Mouse (Mus musculus): ENCODE results near the gene Acvrl1.

Acvrl1 gene

GRCm38 (mm10) chr15:101142672-101143071 is 14.3 kb downstream of the Acvrl1 start:
- in situ Hi-C loops (cut with MboI) = no loop called here

GRCm38 (mm10) chr15:101143494-101143893 is 15.2 kb downstream of the Acvrl1 start:
- in situ Hi-C loops (cut with MboI) = no loop called here

DNA sequence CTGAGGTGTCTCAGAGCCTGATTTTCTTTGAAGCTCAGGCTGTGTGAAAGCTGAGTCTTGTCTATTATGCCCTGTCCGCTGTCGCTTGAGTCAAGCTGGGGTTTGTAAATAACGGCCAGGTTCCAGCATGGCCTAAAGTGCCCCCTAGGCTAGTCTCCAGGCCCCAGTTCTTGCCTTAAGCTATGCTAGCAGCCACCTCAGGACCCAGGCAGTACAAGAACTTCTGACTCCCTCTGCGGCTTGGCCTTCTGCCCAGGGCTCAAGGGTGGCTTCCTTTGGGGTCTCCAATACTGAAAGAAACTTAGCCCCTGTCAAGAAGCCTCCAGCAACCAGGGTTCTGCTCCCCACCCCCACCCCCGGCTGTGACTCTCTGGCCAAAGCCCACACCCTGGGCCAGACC is 15.9 kb downstream of the Acvrl1 start:
- in situ Hi-C loops (cut with MboI) = no loop called here

DNA sequence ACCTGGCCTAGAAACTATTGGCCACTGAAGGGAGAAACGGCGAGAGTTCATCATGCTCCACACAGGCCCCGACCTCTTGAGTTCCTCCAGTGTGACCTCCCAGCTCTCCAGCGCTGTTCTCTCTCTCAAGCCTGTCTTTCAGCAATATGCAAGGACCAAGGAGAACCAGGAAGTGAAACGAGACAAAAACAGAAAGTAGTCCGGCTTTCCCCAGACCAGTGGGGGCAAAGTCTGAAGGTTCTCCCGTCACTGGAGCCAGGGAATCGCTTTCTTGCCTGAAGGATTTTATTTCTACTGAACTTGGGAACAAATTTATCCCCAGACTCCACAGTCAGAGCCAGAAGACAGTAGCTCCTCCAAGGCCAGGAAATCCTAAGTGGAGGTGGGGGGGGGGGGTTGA is 16.5 kb downstream of the Acvrl1 start:
- in situ Hi-C loops (cut with MboI) = no loop called here

DNA sequence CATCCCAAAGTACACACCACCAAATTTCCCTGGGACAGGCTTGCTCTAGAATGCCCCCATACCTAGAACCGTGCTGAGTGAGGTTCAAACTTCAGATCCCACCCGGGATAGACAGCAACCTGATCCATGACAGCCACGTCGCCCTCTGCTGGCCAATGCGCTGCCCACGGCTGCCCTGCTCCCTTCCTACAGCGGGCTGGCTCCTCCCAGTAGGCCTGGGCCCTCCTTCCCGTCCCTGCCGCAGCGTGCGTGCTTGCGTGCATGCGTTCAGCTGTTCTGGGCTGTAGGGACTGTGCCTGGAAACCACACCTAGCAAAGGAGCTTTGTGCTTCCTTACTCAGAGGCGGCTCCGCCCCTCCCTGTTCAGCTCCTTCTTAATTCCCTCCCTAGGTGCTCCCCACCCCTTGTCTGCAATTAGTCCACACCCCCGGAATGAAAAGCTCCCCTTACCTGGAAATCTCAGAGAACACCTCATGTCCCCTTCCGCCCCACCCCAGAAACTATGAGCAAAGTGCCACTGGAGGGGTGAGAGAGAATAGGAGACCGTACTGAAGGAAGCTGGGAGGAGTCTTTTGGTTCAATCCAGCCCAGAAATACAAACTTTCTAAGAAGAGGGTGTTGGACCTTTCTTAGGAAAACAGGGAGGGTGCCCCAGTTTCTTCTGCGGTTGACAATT is 17.2 kb downstream of the Acvrl1 start:
- in situ Hi-C loops (cut with MboI) = no loop called here

DNA sequence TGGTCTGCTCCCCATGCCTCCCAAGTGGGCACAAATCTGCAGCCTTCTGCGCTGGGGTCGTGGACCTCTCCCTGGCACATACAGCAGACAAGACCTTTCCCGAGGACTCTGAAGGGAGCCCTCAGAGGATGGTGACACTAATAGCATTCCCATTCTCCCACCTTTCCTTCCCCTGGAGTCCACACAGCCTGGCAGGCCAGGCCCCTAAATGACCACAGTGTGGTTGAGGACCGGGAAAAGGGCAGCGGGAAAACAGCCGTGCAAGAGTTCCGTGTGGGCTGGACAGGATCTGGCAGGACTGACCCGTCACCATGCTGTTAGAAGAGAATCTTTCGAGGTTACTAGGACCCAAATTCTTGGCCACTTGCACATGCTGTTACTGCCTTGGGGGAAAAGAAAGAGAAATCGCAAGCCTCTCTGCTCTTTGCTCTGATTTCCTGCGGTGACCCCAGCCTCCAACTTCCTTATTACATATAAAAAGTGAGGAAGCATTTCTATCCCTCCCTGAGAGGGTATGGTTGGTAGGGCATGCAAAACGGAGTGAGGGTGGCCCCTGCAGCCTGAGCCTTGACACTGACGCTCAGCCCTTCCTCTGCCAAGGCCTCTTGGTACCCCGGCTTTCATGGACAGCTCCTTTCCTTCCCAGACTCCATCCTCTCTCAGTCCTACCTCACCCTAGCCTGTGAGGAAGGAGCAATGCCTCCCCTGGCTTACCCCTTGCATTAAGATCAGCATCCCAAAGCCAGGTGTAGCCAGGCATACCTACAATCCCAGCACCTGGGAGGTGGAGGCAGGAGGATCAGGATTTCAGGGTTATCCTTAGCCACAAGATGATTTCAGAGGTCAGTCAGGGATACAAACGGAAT is 18.0 kb downstream of the Acvrl1 start:
- in situ Hi-C loops (cut with MboI) = no loop called here

- in situ Hi-C loops (cut with MboI) = no loop called here
These were observed 19.0 kb downstream of the Acvrl1 start for GRCm38 (mm10) chr15:101147115-101147909.

DNA sequence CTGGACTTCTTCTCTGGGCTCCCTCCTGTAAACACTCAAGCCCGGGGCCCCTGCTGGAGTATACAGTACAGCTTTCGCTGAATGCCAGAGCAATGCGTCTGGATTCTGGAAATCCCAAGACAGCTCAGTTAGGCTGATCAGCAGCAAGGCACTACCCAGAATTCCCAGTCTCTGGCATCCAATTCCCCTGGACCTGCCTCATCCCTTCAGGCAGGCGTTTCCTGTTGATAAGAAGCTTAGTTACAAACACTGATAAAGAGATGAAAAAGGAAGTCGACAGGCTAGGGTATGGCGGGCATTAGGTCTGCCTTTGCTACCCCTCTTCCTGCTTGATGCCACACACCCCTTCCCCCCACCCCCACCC is 19.6 kb downstream of the Acvrl1 start:
- in situ Hi-C loops (cut with MboI) = no loop called here

- in situ Hi-C loops (cut with MboI) = no loop called here
These were observed 20.3 kb downstream of the Acvrl1 start for GRCm38 (mm10) chr15:101148604-101149003.

GRCm38 (mm10) chr15:101151409-101152261 is 23.3 kb downstream of the Acvrl1 start:
- in situ Hi-C loops (cut with MboI) = no loop called here

GRCm38 (mm10) chr15:101154700-101155616 is 26.6 kb downstream of the Acvrl1 start:
- in situ Hi-C loops (cut with MboI) = no loop called here

DNA sequence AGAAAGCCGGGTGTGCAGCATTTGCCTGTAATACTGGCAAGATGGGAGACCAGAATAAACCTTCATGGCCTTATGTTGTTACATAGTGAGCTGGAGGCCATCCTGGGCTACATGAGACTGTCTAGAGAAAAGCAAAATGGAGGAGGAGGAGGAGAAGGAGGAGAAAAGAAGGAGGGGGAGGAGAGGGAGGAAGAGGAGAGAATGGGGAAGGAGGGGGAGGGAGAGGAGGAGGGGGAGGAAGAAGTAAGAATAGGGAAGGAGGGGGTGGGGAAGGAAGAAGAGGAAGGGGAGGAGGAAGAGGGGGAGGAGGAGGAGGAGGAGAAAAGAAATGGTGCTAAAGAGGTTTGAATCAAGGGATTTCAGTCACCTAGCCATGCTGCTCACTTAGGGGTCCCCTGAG is 31.8 kb downstream of the Acvrl1 start:
- in situ Hi-C loops (cut with MboI) = no loop called here

DNA sequence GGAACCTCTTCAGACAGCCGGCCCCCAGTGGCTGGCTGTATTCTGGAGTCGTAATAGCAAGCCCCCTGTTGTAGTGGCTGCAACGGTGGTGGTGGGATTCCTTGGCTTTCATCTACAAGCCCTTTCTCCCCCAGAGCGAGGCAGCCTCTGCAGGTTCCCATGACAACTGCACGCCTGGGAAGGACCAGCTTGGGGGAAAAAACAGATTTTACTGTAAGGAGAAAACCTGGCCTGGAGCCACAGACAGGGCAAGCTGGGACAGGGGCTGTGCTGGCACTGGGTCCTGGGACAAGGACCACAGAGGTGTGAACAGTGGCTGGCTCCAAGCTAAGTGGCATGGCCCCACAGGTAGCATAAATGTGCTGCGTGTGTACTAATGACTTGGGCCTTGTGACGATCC is 32.3 kb downstream of the Acvrl1 start:
- in situ Hi-C loops (cut with MboI) = no loop called here

DNA sequence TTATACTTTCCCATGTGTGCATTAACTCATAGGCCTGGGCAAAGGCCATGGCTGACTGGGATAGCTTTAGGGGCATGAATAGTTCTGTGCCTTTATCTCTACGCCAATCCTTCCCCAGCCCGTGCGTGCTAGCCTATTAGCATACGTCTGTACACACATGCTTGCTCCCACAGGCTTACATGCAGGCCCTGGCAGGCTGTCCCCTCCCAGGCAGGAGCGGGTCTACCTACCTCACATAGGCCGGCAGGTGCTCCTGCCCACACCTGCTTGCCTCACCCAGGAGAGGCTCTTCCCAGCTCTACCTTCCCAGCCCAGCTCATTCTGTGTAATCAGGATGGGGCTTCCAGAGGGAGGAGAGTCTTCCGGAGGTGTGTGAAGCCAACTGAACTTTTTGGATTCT is 33.2 kb downstream of the Acvrl1 start:
- in situ Hi-C loops (cut with MboI) = no loop called here

GRCm38 (mm10) chr15:101163056-101163458 is 34.7 kb downstream of the Acvrl1 start:
- in situ Hi-C loops (cut with MboI) = no loop called here

DNA sequence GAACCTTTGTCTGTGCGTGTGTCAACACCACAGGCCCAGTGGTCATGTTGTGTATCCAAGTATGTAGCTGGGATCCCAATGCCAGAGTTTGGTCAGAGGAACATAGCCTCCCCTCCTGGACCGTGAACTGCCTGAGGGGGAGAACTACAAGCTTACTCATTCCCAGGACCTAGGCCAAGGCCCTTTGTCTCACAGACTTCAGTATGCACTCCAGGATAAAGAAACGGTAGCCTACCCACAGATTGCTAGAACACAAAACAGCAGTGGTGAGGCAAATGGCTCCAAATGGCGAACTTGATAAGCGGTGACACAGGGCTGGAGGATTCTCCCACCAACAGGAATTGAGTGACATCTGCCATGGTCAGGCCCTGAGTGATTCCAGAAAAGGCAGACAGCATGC is 35.5 kb downstream of the Acvrl1 start:
- in situ Hi-C loops (cut with MboI) = no loop called here

- in situ Hi-C loops (cut with MboI) = no loop called here
These were observed 36.0 kb downstream of the Acvrl1 start for GRCm38 (mm10) chr15:101164291-101164690.

DNA sequence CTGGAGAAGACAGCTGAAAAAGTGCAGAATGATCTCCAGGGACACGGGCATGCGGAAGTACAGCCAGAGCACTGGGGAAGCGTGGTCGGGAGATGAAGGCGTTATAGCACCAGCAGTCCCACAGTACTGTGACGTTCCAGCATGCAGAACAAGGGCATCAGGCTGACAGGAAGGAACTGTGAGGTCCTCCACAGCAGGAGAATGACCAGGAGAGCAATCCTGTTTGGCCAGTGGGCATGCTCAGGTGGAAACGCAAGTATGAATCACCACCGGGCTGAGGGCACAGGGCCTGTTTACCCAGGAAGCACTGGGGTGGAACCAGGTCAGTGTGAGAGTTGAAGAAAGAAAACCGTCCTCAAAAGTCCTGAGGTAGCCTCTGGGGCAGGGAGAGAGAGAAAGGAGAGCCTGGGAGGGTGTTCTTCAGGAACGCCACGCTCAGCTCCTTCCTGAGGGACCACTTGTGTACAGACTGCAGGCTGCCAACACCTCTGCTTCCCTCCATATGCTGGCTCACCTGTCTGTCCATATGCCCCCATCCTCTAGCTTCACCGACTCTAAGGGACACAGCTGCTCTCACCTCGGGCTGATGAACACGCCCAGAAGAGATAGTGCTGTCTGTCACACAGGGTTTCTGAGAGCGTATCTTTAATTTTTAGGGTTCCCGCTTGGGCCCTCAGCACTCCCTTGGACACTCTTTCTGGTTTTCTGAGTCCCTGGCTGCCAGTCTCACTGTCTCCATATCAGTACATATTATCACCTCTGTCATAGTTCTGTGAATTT is 37.5 kb downstream of the Acvrl1 start:
- in situ Hi-C loops (cut with MboI) = no loop called here

DNA sequence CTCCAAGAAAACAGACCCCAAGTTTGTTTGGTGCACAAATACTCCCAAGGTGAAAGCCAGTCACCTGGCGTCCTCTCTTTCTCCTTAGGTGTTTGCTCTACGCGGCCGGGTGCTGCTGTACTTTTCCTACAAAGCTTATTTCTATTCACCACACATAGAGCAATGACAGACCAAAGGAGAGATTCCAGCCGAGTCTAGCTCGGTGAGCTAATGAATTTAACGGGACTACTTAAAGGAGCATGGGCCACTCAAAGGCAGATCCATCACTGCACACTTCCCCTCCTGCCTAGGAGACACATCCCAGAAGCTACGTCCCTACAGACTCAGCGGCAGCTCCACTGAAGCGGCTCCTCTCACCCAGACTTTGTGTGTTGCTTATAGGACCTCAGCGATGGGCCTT is 39.2 kb downstream of the Acvrl1 start:
- in situ Hi-C loops (cut with MboI) = no loop called here

DNA sequence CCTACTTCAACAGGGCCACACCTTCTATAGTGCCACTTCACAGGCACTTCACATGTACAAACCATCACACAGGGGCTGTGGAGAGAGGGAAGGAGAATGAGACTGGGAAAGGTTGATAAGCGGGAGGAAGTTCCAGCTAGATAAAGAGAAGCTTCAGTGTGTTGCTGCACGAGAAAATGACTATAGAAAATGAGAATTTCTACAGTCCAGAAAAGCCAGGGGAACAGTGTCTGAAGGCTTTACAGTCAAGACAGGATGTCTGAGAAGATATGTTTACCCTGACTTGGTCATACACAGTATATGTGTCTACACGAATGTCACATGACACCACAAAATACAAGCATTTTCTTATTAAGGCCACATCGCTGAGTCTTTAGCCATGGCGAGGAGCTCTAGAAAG is 41.6 kb downstream of the Acvrl1 start:
- in situ Hi-C loops (cut with MboI) = no loop called here

Data from mature B cell (primary cell).